Mouse (Mus musculus) ZHBTc4 (cell line): ENCODE measurements around the gene Xrra1.
"Not testable (repeated sequence)": the region's sequence is repeated elsewhere in the genome, so short reads cannot be mapped to it uniquely, and the experiment has no call there.

Experiments
- DNase-seq: peaks from one replicate; pipeline ENCODE4 v3.0.0-alpha.2; 2011; ENCODE audit warnings: low read depth, low spot score

The Xrra1 gene

GRCm38 (mm10) chr7:99896905-99897304 is 38.0 kb downstream of the Xrra1 start:
- DNase-seq: no peak

- DNase-seq: no peak
Observed at GRCm38 (mm10) chr7:99902208-99902607, 43.3 kb downstream of the Xrra1 start.

- no peak for DNase-seq
Observed at GRCm38 (mm10) chr7:99902918-99903665, 44.2 kb downstream of the Xrra1 start.

- DNase-seq: no peak
Observed at GRCm38 (mm10) chr7:99904421-99905005, 45.6 kb downstream of the Xrra1 start.

GRCm38 (mm10) chr7:99906346-99906745 is 47.4 kb downstream of the Xrra1 start:
- DNase-seq: no peak

GRCm38 (mm10) chr7:99907463-99907862 is 48.5 kb downstream of the Xrra1 start:
- no peak for DNase-seq

- no peak for DNase-seq
Observed at GRCm38 (mm10) chr7:99911038-99911437, 52.1 kb downstream of the Xrra1 start.

GRCm38 (mm10) chr7:99914316-99914715 is 55.4 kb downstream of the Xrra1 start:
- no peak for DNase-seq

- no peak for DNase-seq
Observed at GRCm38 (mm10) chr7:99915511-99915910, 56.6 kb downstream of the Xrra1 start.

GRCm38 (mm10) chr7:99916741-99917319 is 57.9 kb downstream of the Xrra1 start:
- peak; percentile 83 for DNase-seq

- DNase-seq: no peak
Observed at GRCm38 (mm10) chr7:99917320-99917844, 58.5 kb downstream of the Xrra1 start.

- no peak for DNase-seq
Observed at GRCm38 (mm10) chr7:99919164-99919563, 60.2 kb downstream of the Xrra1 start.

- no peak for DNase-seq
Observed at GRCm38 (mm10) chr7:99919971-99920370, 61.1 kb downstream of the Xrra1 start.

GRCm38 (mm10) chr7:99920416-99920815 is 61.5 kb downstream of the Xrra1 start:
- no peak for DNase-seq

GRCm38 (mm10) chr7:99926916-99927714 is 68.2 kb downstream of the Xrra1 start:
- DNase-seq: peak; percentile 73

GRCm38 (mm10) chr7:99935758-99936157 is 76.8 kb downstream of the Xrra1 start:
- DNase-seq: no peak

- no peak for DNase-seq
Observed at GRCm38 (mm10) chr7:99940669-99941068, 81.8 kb downstream of the Xrra1 start.

GRCm38 (mm10) chr7:99944520-99944919 is 85.6 kb downstream of the Xrra1 start:
- DNase-seq: no peak

GRCm38 (mm10) chr7:99945012-99945411 is 86.1 kb downstream of the Xrra1 start:
- DNase-seq: not testable (repeated sequence)

- peak; percentile 65 for DNase-seq
Observed at GRCm38 (mm10) chr7:99945939-99946338, 87.0 kb downstream of the Xrra1 start.

GRCm38 (mm10) chr7:99946356-99946755 is 87.4 kb downstream of the Xrra1 start:
- peak; percentile 9 for DNase-seq

- DNase-seq: no peak
Observed at GRCm38 (mm10) chr7:99947329-99947728, 88.4 kb downstream of the Xrra1 start.
